Mouse (Mus musculus): Measurements from ENCODE around the gene Kcnq2.

DNA sequence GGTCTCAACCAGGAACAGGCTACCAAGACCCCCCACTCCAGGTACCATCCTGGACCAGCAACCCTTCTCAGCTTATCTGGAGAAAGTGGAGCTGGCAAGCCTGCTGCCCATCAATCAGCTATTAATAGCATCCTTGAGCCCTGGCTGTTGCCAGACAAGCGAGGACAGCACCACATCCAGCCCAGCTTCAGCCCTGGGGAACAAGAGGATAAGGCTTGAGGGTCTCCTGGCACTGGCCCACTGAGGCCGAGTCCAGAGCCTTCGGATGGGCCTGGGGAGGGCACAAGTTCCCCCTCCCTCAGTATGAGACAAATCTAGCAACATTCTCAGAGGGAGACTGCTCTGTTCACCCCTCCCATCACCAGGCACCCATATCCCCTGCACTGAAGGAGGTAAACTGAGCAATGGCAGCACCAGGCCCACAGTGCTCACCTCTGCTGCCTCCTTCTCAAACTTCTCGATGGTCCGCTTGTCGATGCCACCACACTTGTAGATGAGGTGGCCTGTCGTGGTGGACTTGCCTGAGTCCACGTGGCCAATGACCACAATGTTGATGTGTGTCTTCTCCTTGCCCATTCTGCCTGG, 19.8 kb upstream of the Kcnq2 start:
- TF ChIP-seq POLR2A (IDR thresholded peaks at IDR 0.05; ENCODE audit: extremely low read depth, insufficient read depth, low read length): no peak
- TF ChIP-seq CTCF (IDR thresholded peaks at IDR 0.05; ENCODE audit: extremely low read depth, insufficient read depth, low read length): no peak

Measured in cortical plate, adult 2 months (tissue).